Mouse (Mus musculus): ENCODE measurements around the gene Gm49396.
A peak's percentile ranks its signal among the peaks of the same experiment; 100 is the strongest.

The Gm49396 gene

DNA sequence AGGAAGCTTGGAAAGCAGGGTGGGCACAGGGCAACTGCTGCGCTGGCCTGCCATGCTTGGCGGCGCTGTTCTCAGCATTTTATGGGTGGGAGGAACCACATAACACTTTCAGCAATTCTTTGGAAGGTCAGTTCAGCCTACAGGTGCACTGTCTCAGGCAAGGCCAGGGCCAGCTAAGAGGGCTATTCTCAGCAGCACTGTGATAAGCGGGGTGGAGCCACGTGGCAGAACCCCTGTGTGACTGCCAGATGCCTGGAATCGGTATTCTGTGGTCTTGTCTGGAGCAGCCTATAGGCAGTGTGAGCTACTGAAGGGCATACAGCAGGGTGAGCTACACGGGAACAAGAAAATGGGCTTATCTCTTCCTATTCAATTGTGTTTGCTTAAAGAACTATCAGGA lies 46.9 kb downstream of the Gm49396 start:
- DNase-seq (ENCODE audit: low spot score): no peak

DNA sequence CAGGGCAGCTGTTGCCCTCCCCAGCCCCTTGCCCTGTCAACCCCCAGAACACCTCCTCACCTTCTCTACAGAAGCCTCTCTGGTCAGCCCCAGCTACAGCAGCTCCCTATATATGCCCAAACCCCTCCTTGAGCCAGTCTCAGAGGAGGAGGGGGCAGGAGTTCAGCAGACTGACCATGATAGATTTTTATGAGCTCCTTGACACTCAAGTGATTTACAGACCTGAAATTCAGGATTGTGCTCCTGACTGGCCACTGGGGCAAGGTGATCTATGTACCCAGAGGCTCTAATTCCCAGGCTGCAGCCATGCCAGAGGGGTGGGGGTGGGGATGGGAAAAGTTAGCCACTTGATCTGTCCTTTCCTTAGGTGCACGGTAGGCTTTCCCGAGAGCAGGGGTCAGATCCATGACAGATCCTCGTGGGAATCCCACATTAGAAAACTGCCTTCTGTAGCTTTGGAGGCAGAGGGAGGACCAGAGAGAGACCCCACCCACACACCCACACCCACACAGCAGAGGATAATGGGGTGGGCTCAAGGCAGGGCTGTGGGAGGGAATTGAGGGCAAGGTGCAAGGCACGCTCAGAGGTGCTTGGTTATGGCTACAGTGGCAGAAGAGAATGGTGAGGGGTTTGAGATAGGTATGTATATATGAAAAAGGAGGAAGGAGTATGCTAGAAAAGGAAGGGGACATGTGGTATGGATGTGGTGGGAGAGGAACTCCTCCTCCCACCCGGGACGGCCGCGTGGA lies 49.7 kb downstream of the Gm49396 start, which contains the start of gene Upk1a:
Upk1a (minus strand) TSS at position 194 of the 749 bp plus-strand sequence.
- no peak for DNase-seq (ENCODE audit: low spot score)

GRCm38 (mm10) chr7:30613529-30614112 lies 50.5 kb downstream of the Gm49396 start:
- DNase-seq (ENCODE audit: low spot score): peak; percentile 81

DNA sequence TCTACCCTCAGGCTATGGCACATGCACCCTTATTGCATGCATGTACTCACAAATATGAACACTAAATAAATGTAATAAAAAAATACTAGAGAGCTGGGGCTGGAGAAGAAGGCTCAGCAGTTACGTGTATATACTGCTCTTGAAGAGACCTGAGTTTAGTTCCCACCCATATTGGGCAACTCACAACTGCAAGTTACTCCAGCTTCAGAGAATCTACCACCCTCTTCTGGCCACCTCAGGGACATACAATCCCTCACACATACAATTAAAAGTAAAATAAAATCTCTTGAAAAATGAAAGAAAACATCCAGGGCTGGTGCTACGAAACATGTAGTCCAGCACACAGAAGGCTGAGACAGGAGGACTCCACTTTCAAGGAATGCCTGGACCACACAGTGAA lies 51.3 kb downstream of the Gm49396 start:
- no peak for DNase-seq (ENCODE audit: low spot score)

GRCm38 (mm10) chr7:30615049-30615760 lies 52.1 kb downstream of the Gm49396 start:
- DNase-seq (ENCODE audit: low spot score): no peak

All from retina, embryonic 14.5 days (tissue).